Mouse (Mus musculus): ENCODE results near the gene Lrrc23. TPM values are rescaled to one million over a fixed set of nuclear protein-coding genes. Genes with fewer than 3 reads are reported as not detected.
"Not testable (repeated sequence)": the region's sequence is repeated elsewhere in the genome, so short reads cannot be mapped to it uniquely, and the experiment has no call there.

The Lrrc23 gene
- polyA plus RNA-seq, 1 experiment from 2014 or later: 0.92 TPM

DNA sequence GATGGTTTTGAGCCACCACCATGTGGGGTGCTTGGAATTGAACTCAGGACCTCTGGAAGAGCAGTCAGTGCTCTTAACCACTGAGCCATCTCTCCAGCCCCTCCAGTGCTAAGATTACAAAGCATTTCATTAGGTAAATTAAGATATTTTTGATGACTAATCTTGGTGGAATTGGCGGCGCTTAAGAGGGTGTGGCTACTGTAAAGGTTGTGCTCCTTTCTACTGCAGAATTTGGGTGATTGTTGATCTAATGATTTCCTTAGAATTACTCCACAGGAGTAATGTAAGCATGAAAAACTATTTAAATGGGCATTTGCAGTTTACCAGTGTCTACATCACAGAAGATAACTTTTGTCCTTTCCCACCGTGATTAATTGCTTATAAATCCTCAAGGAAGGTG is 24.8 kb upstream of the Lrrc23 start:
- Histone ChIP-seq H3K9me3 (ENCODE audit: control insufficient read depth, low read length) (no peaks in the 10 kb centered on the region), H3K4me2 (ENCODE audit: low read depth, low read length) (no peak overlapping the region), H3K4me1 (ENCODE audit: control insufficient read depth, insufficient read depth, low read length) (peaks cover 7% of the 10 kb centered on the region), H3K36me3 (ENCODE audit: control insufficient read depth, insufficient read depth, low read length) (no peaks in the 10 kb centered on the region), H3K4me3 (ENCODE audit: low read depth, low read length) (no peak overlapping the region), H3K27me3 (ENCODE audit: control insufficient read depth, insufficient read depth, low read length) (no peaks in the 10 kb centered on the region), H3K27ac (ENCODE audit: low read depth, low read length) (no peak overlapping the region), H3K9ac (replicated peaks; ENCODE audit: low read depth, low read length) (no peak overlapping the region)
- no peak for ATAC-seq (ENCODE audit: low read depth)
- WGBS: 92% methylated on average over 3 of the region's 3 CpGs

DNA sequence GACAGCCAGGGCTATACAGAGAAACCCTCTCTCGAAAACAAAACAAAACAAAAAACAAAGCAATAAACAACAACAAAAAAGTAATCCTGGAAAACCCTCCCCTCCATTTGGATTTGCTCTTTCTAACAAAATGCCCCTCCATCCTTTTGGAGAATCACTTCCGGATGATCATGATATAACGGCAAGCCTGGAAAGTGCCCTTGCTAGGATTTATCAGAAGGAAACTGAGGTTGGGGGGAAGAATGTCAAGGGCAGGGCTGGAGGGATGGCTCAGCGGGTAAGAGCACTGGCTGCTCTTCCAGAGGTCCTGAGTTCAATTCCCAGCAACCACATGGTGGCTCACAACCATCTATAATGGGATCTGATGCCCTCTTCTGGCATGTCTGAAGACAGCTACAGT is 24.2 kb upstream of the Lrrc23 start:
- not testable (repeated sequence) for ATAC-seq (ENCODE audit: low read depth); H3K27me3 ChIP-seq (ENCODE audit: control insufficient read depth, insufficient read depth, low read length); H3K4me1 ChIP-seq (ENCODE audit: control insufficient read depth, insufficient read depth, low read length); H3K9me3 ChIP-seq (ENCODE audit: control insufficient read depth, low read length); H3K4me2 ChIP-seq (ENCODE audit: low read depth, low read length); H3K4me3 ChIP-seq (ENCODE audit: low read depth, low read length); H3K36me3 ChIP-seq (ENCODE audit: control insufficient read depth, insufficient read depth, low read length); H3K9ac ChIP-seq (replicated peaks; ENCODE audit: low read depth, low read length); H3K27ac ChIP-seq (ENCODE audit: low read depth, low read length)
- 96% methylated on average over 4 of the region's 4 CpGs for WGBS

DNA sequence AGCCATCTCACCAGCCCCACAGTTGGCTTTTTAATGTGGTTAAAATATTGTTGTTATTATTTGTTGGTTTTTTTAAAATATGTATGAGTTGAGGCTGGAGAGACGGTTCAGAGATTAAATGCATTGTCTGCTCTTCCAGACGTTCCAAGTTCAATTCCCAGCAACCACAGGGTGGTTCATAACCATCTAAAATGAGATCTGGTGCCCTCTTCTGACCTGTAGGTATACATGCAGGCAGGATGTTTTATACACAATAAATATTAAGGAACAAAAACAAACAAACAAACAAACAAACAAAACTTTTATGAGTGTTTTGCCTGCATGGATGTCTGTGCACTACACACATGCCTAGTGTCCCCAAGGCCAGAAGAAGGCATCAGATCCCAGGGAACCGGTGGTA is 23.5 kb upstream of the Lrrc23 start:
- no peak overlapping the region for H3K9ac ChIP-seq (replicated peaks; ENCODE audit: low read depth, low read length)

DNA sequence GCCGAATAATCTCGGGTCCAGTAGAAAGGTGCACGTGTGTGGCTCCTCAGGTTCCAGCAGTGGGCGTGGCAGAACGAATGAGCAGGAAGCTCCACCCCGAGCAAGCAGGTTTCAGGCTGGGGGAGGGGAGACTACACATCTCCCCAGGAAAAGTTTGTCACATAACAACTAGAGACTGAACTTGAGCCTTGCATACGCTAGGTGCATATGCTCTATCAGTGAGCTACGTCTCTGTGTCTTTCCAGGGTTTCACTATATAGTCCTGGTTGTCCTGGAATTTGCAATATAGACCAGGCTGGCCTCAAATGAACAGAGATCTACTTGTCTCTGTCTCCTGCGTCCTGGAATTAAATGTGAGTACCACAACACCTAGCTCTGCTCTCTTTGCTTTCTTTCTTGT is 22.9 kb upstream of the Lrrc23 start:
- H3K27me3 ChIP-seq (ENCODE audit: control insufficient read depth, insufficient read depth, low read length); H3K4me3 ChIP-seq (ENCODE audit: low read depth, low read length); H3K9me3 ChIP-seq (ENCODE audit: control insufficient read depth, low read length); ATAC-seq (ENCODE audit: low read depth); H3K4me2 ChIP-seq (ENCODE audit: low read depth, low read length); H3K36me3 ChIP-seq (ENCODE audit: control insufficient read depth, insufficient read depth, low read length); H3K4me1 ChIP-seq (ENCODE audit: control insufficient read depth, insufficient read depth, low read length); H3K27ac ChIP-seq (ENCODE audit: low read depth, low read length); H3K9ac ChIP-seq (replicated peaks; ENCODE audit: low read depth, low read length): not testable (repeated sequence)
- 24% methylated on average over 4 of the region's 9 CpGs for WGBS

More for the DNA sequence above, 23.5 kb upstream of the Lrrc23 start:
- no peak overlapping the region for H3K27ac ChIP-seq (ENCODE audit: low read depth, low read length)
- ATAC-seq (ENCODE audit: low read depth): no peak
- 75% methylated on average over 3 of the region's 3 CpGs for WGBS
- H3K36me3 ChIP-seq (ENCODE audit: control insufficient read depth, insufficient read depth, low read length): no peaks in the 10 kb centered on the region
- no peaks in the 10 kb centered on the region for H3K9me3 ChIP-seq (ENCODE audit: control insufficient read depth, low read length)
- H3K27me3 ChIP-seq (ENCODE audit: control insufficient read depth, insufficient read depth, low read length): no peaks in the 10 kb centered on the region
- H3K4me2 ChIP-seq (ENCODE audit: low read depth, low read length): no peak overlapping the region
- H3K4me3 ChIP-seq (ENCODE audit: low read depth, low read length): no peak overlapping the region
- H3K4me1 ChIP-seq (ENCODE audit: control insufficient read depth, insufficient read depth, low read length): peaks cover 5% of the 10 kb centered on the region; the same call in 1 of the 2 replicates

DNA sequence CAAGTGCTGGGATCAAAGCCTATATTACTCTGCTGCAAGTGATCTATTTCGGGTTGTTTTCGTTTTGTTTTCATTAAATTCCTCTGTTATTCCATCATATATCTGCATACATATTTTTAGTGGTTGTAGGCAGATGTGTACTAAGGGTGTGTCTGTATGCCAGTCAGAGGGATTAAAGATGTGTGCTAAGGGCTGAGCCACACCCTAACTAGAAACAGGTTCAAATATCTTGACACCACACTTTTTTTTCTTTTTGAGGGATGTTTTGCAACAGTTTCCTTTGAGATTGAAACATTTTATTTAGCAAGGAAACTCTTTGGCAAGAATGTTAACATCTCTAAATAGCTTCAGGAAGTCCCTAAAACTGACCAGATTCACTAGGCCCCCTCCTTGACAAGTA is 16.7 kb upstream of the Lrrc23 start:
- 83% methylated on average over 2 of the region's 2 CpGs for WGBS
- no peak overlapping the region for H3K4me3 ChIP-seq (ENCODE audit: low read depth, low read length)
- H3K27me3 ChIP-seq (ENCODE audit: control insufficient read depth, insufficient read depth, low read length): no peaks in the 10 kb centered on the region
- no peak overlapping the region for H3K27ac ChIP-seq (ENCODE audit: low read depth, low read length)
- no peak for ATAC-seq (ENCODE audit: low read depth)
- H3K4me2 ChIP-seq (ENCODE audit: low read depth, low read length): no peak overlapping the region
- H3K9ac ChIP-seq (replicated peaks; ENCODE audit: low read depth, low read length): no peak overlapping the region
- no peaks in the 10 kb centered on the region for H3K36me3 ChIP-seq (ENCODE audit: control insufficient read depth, insufficient read depth, low read length)
- no peaks in the 10 kb centered on the region for H3K9me3 ChIP-seq (ENCODE audit: control insufficient read depth, low read length)
- H3K4me1 ChIP-seq (ENCODE audit: control insufficient read depth, insufficient read depth, low read length): no peaks in the 10 kb centered on the region

DNA sequence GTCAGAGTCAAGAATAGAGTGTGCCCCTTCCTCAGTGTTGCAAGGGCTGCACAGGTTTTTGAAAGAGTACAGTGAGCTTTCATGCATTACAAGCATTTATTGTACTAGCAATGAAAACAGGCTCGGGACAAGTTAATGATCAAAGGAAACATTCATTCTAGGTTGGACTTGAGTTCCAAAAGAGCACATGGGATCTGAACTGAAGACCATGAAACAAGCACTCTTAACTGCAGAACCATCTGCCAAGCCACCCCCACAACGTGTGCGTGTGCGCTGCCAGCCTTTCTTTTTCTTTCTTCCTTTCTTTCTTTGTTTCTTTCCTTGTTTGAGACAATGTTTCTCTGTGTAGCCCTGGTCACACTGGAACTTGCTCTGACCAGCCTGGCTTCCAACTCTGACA is 16.3 kb upstream of the Lrrc23 start:
- H3K9ac ChIP-seq (replicated peaks; ENCODE audit: low read depth, low read length): no peak overlapping the region
- no peaks in the 10 kb centered on the region for H3K4me1 ChIP-seq (ENCODE audit: control insufficient read depth, insufficient read depth, low read length)
- H3K27me3 ChIP-seq (ENCODE audit: control insufficient read depth, insufficient read depth, low read length): no peaks in the 10 kb centered on the region
- ATAC-seq (ENCODE audit: low read depth): no peak
- no peak overlapping the region for H3K4me3 ChIP-seq (ENCODE audit: low read depth, low read length)
- no peak overlapping the region for H3K27ac ChIP-seq (ENCODE audit: low read depth, low read length)
- 64% methylated on average over 4 of the region's 4 CpGs for WGBS
- no peak overlapping the region for H3K4me2 ChIP-seq (ENCODE audit: low read depth, low read length)
- H3K9me3 ChIP-seq (ENCODE audit: control insufficient read depth, low read length): no peaks in the 10 kb centered on the region
- H3K36me3 ChIP-seq (ENCODE audit: control insufficient read depth, insufficient read depth, low read length): no peaks in the 10 kb centered on the region

DNA sequence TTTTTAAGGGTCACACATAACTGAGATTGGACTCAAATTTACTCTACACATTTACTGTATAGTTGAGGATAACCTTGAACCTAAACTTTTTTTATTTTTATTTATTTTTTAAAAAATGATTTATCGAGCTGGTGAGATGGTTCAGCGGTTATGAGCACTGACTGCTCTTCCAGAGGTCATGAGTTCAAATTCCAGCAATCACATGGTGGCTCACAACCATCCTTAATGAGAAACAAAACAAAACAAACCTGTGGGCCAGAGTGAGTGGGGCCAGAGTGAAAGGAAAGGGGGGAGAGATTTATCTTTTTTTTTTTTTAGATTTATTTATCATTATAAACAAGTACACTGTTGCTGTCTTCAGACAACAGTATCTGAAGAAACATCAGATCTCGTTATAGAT is 12.4 kb upstream of the Lrrc23 start:
- Histone ChIP-seq H3K4me3 (ENCODE audit: low read depth, low read length) (no peak overlapping the region), H3K9ac (replicated peaks; ENCODE audit: low read depth, low read length) (no peak overlapping the region), H3K27ac (ENCODE audit: low read depth, low read length) (no peak overlapping the region), H3K9me3 (ENCODE audit: control insufficient read depth, low read length) (no peaks in the 10 kb centered on the region), H3K36me3 (ENCODE audit: control insufficient read depth, insufficient read depth, low read length) (no peaks in the 10 kb centered on the region), H3K27me3 (ENCODE audit: control insufficient read depth, insufficient read depth, low read length) (no peaks in the 10 kb centered on the region), H3K4me2 (ENCODE audit: low read depth, low read length) (no peak overlapping the region), H3K4me1 (ENCODE audit: control insufficient read depth, insufficient read depth, low read length) (no peaks in the 10 kb centered on the region)
- no peak for ATAC-seq (ENCODE audit: low read depth)
- WGBS: 89% methylated on average over 3 of the region's 3 CpGs

DNA sequence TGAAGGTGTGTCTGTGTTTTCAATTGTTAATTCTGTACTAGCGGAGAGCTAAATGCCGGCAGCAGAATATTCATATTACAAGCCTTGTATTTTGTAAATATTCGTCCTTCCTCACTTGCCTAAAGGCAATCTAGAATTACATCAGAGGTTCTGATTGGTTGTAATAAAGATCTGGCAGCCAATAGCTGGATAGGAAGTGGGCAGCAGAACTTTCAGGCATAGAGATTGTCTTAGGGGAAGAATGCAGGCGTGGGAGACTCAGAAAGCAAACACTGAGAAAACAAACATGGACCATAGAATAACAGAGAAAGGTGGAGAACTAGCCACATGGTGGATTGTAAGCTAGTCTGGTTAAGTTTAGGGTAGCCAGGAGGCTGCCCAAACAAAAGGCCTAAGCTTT is 10.6 kb upstream of the Lrrc23 start:
- no peaks in the 10 kb centered on the region for H3K36me3 ChIP-seq (ENCODE audit: control insufficient read depth, insufficient read depth, low read length)
- H3K4me2 ChIP-seq (ENCODE audit: low read depth, low read length): no peak overlapping the region
- H3K9me3 ChIP-seq (ENCODE audit: control insufficient read depth, low read length): no peaks in the 10 kb centered on the region
- H3K27ac ChIP-seq (ENCODE audit: low read depth, low read length): no peak overlapping the region
- no peaks in the 10 kb centered on the region for H3K4me1 ChIP-seq (ENCODE audit: control insufficient read depth, insufficient read depth, low read length)
- H3K9ac ChIP-seq (replicated peaks; ENCODE audit: low read depth, low read length): no peak overlapping the region
- ATAC-seq (ENCODE audit: low read depth): no peak
- H3K27me3 ChIP-seq (ENCODE audit: control insufficient read depth, insufficient read depth, low read length): no peaks in the 10 kb centered on the region
- WGBS: 77% methylated on average over 4 of the region's 4 CpGs
- no peak overlapping the region for H3K4me3 ChIP-seq (ENCODE audit: low read depth, low read length)

DNA sequence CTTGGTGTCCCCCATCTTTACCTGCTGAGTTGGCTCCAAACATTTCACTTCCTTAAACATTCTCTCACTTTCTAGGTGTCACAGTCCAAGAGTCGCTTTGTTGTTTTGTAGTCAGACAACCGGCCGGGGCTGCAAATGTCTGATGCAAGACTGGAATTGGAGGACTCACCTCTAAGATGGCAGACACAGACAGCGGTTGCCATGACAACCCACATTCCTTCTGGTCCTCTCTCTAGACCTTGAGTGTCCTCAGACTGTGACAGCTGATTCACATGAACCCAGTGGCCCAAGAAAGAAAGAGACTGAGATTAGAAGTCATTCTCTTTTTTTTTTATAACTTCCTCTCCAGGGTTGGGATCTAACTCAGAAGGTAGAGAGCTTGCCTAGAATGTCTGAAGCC is 10.0 kb upstream of the Lrrc23 start:
- Histone ChIP-seq H3K9me3 (ENCODE audit: control insufficient read depth, low read length) (no peaks in the 10 kb centered on the region), H3K36me3 (ENCODE audit: control insufficient read depth, insufficient read depth, low read length) (no peaks in the 10 kb centered on the region), H3K27ac (ENCODE audit: low read depth, low read length) (no peak overlapping the region), H3K9ac (replicated peaks; ENCODE audit: low read depth, low read length) (no peak overlapping the region), H3K4me3 (ENCODE audit: low read depth, low read length) (no peak overlapping the region), H3K27me3 (ENCODE audit: control insufficient read depth, insufficient read depth, low read length) (no peaks in the 10 kb centered on the region), H3K4me1 (ENCODE audit: control insufficient read depth, insufficient read depth, low read length) (no peaks in the 10 kb centered on the region), H3K4me2 (ENCODE audit: low read depth, low read length) (no peak overlapping the region)
- 83% methylated on average over 4 of the region's 4 CpGs for WGBS
- no peak for ATAC-seq (ENCODE audit: low read depth)

DNA sequence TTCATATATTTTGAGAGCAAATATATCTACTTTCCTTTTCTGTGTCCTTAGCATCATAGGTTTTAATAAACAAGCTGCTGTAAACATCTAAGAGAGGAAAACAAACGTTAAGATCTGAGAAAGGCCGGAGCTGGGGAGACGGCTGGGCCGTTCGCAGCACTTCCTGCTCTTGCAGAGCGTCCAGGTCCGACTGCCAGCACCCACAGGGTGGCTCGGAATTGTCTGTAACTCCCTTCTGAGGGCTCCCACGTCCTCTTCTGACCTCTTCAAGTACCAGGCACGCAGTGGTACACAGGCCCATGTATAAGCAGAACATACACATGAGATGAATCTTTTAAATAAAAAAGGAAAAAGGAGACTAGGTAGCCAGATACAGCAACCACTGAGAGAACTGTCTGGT is 8.2 kb upstream of the Lrrc23 start:
- ATAC-seq (ENCODE audit: low read depth): no peak
- WGBS: 80% methylated on average over 10 of the region's 10 CpGs
- no peaks in the 10 kb centered on the region for H3K4me1 ChIP-seq (ENCODE audit: control insufficient read depth, insufficient read depth, low read length)

More for the DNA sequence above, 8.2 kb upstream of the Lrrc23 start:
- H3K36me3 ChIP-seq (ENCODE audit: control insufficient read depth, insufficient read depth, low read length): no peaks in the 10 kb centered on the region
- H3K27me3 ChIP-seq (ENCODE audit: control insufficient read depth, insufficient read depth, low read length): no peaks in the 10 kb centered on the region
- no peak overlapping the region for H3K4me2 ChIP-seq (ENCODE audit: low read depth, low read length)
- H3K9me3 ChIP-seq (ENCODE audit: control insufficient read depth, low read length): no peaks in the 10 kb centered on the region
- no peak overlapping the region for H3K9ac ChIP-seq (replicated peaks; ENCODE audit: low read depth, low read length)
- no peak overlapping the region for H3K4me3 ChIP-seq (ENCODE audit: low read depth, low read length)
- H3K27ac ChIP-seq (ENCODE audit: low read depth, low read length): no peak overlapping the region

Measured in neural tube, embryonic 14.5 days (tissue).